Mouse (Mus musculus) limb, embryonic 13.5 days (tissue): Measurements from ENCODE around the gene Muc13. TPM values are rescaled to one million over a fixed set of nuclear protein-coding genes. Genes with fewer than 3 reads are reported as not detected.

Experiments used
- ATAC-seq: fragments of 200-750 bp; cut with Nextera tagmentation; 2 replicates; pipeline ENCODE4 v1.8.0; 2017; ENCODE audit warnings: low read depth, moderate number of reproducible peaks, moderate TSS enrichment; ENCODE audit not compliant: low FRiP score
- H3K27ac ChIP-seq: fragments of 300-500 bp; sonication (generic); 2 replicates; pipeline ENCODE4 v1.5.1; 2015; ENCODE audit warnings: inconsistent platforms, mild to moderate bottlenecking, moderate library complexity
- H3K27me3 ChIP-seq: fragments of 300-500 bp; sonication (generic); 2 replicates; pipeline ENCODE4 v1.6.1; 2015; ENCODE audit warnings: mild to moderate bottlenecking, inconsistent platforms
- H3K36me3 ChIP-seq: fragments of 300-500 bp; sonication (generic); 2 replicates; pipeline ENCODE4 v1.6.1; 2015; ENCODE audit warnings: inconsistent platforms, mild to moderate bottlenecking, moderate library complexity
- H3K4me1 ChIP-seq: fragments of 300-500 bp; sonication (generic); 2 replicates; pipeline ENCODE4 v1.6.1; 2015; ENCODE audit warnings: inconsistent platforms
- H3K4me2 ChIP-seq: fragments of 300-500 bp; sonication (generic); replicated peaks from 2 replicates; pipeline ENCODE4 v1.6.1; 2015; ENCODE audit warnings: inconsistent platforms, mild to moderate bottlenecking, moderate library complexity
- H3K4me3 ChIP-seq: fragments of 300-500 bp; sonication (generic); 2 replicates; pipeline ENCODE4 v1.5.1; 2015; ENCODE audit warnings: moderate library complexity, mild to moderate bottlenecking, inconsistent platforms
- H3K9ac ChIP-seq: fragments of 300-500 bp; sonication (generic); 2 replicates; pipeline ENCODE4 v1.6.1; 2015; ENCODE audit warnings: mild to moderate bottlenecking, inconsistent platforms
- H3K9me3 ChIP-seq: fragments of 300-500 bp; sonication (generic); 2 replicates; pipeline ENCODE4 v1.6.1; 2016; ENCODE audit warnings: inconsistent platforms
- whole genome bisulfite sequencing: fragments of 180-500 bp; shearing (Covaris S2); methylation state at CpG from one replicate; pipeline ENCODE4 v1.1.7; 2015; 5-methylcytosine and 5-hydroxymethylcytosine counted together
- polyA plus RNA-seq: library from polyadenylated mRNA; unstranded; fragments of >200 nt; fragmentation: Nextera tagmentation; extraction: Ambion mirVana; gene quantifications from 2 replicates; pipeline ENCODE4 v1.2.1, GENCODE M21; 2015

Gene Muc13
- polyA plus RNA-seq, 1 experiment from 2014 or later = 0.22 TPM

GRCm38 (mm10) chr16:33796756-33797155 lies 2.9 kb downstream of the Muc13 start:
- H3K36me3 ChIP-seq = no peaks in the 10 kb centered on the region
- no peak overlapping the region for H3K9ac ChIP-seq
- 85% methylated on average over 3 of the region's 3 CpGs for WGBS
- no peaks in the 10 kb centered on the region for H3K4me1 ChIP-seq
- H3K27me3 ChIP-seq = no peaks in the 10 kb centered on the region
- ATAC-seq = no peak
- no peaks in the 10 kb centered on the region for H3K9me3 ChIP-seq
- no peak overlapping the region for H3K27ac ChIP-seq
- no peak overlapping the region for H3K4me3 ChIP-seq
- H3K4me2 ChIP-seq = no peak overlapping the region

- Histone ChIP-seq H3K27ac (no peak overlapping the region), H3K4me2 (no peak overlapping the region), H3K4me1 (no peaks in the 10 kb centered on the region), H3K36me3 (no peaks in the 10 kb centered on the region), H3K9ac (no peak overlapping the region), H3K4me3 (no peak overlapping the region), H3K9me3 (no peaks in the 10 kb centered on the region), H3K27me3 (no peaks in the 10 kb centered on the region)
- no peak for ATAC-seq
- WGBS = 41% methylated on average over 5 of the region's 5 CpGs
Observed at GRCm38 (mm10) chr16:33797860-33798259, 4.0 kb downstream of the Muc13 start.

- no peaks in the 10 kb centered on the region for H3K9me3 ChIP-seq
- H3K4me3 ChIP-seq = no peak overlapping the region
- no peaks in the 10 kb centered on the region for H3K4me1 ChIP-seq
- no peaks in the 10 kb centered on the region for H3K36me3 ChIP-seq
- ATAC-seq = no peak
- 77% methylated on average over 3 of the region's 3 CpGs for WGBS
- no peak overlapping the region for H3K4me2 ChIP-seq
- H3K27me3 ChIP-seq = no peaks in the 10 kb centered on the region
- H3K27ac ChIP-seq = no peak overlapping the region
- no peak overlapping the region for H3K9ac ChIP-seq
Observed at GRCm38 (mm10) chr16:33810002-33810401, 16.2 kb downstream of the Muc13 start.

- Histone ChIP-seq H3K9ac (no peak overlapping the region), H3K4me2 (no peak overlapping the region), H3K4me3 (no peak overlapping the region), H3K27me3 (peaks cover 10% of the 10 kb centered on the region), H3K4me1 (peaks cover 6% of the 10 kb centered on the region; the same call in 1 of the 2 replicates), H3K27ac (no peak overlapping the region), H3K9me3 (no peaks in the 10 kb centered on the region), H3K36me3 (no peaks in the 10 kb centered on the region)
- WGBS = 88% methylated on average over 7 of the region's 7 CpGs
- no peak for ATAC-seq
Observed at GRCm38 (mm10) chr16:33818413-33819165, 24.8 kb downstream of the Muc13 start.

- H3K4me2 ChIP-seq = no peak overlapping the region
- H3K9me3 ChIP-seq = no peaks in the 10 kb centered on the region
- peaks cover 6% of the 10 kb centered on the region; the same call in 1 of the 2 replicates for H3K4me1 ChIP-seq
- 21% methylated on average over 17 of the region's 17 CpGs for WGBS
- no peak overlapping the region for H3K9ac ChIP-seq
- no peak overlapping the region for H3K4me3 ChIP-seq
- H3K27ac ChIP-seq = no peak overlapping the region
- no peak; the same call in 1 of the 2 replicates for ATAC-seq
- peaks cover 10% of the 10 kb centered on the region for H3K27me3 ChIP-seq
- no peaks in the 10 kb centered on the region for H3K36me3 ChIP-seq
Observed at GRCm38 (mm10) chr16:33820269-33821178, 26.7 kb downstream of the Muc13 start.

- H3K4me3 ChIP-seq = no peak overlapping the region
- 82% methylated on average over 6 of the region's 6 CpGs for WGBS
- H3K27me3 ChIP-seq = peaks cover 3% of the 10 kb centered on the region; the same call in 1 of the 2 replicates
- no peaks in the 10 kb centered on the region for H3K9me3 ChIP-seq
- ATAC-seq = no peak
- H3K27ac ChIP-seq = no peak overlapping the region
- no peak overlapping the region for H3K9ac ChIP-seq
- no peaks in the 10 kb centered on the region for H3K36me3 ChIP-seq
- no peak overlapping the region for H3K4me2 ChIP-seq
- H3K4me1 ChIP-seq = peaks cover 17% of the 10 kb centered on the region
Observed at GRCm38 (mm10) chr16:33824603-33825002, 30.8 kb downstream of the Muc13 start.

- Histone ChIP-seq H3K9me3 (no peaks in the 10 kb centered on the region), H3K27me3 (no peaks in the 10 kb centered on the region), H3K4me3 (no peak overlapping the region), H3K9ac (no peak overlapping the region), H3K36me3 (no peaks in the 10 kb centered on the region), H3K27ac (no peak overlapping the region), H3K4me1 (peaks cover 38% of the 10 kb centered on the region), H3K4me2 (no peak overlapping the region)
- ATAC-seq = no peak
- 92% methylated on average over 7 of the region's 7 CpGs for WGBS
Observed at GRCm38 (mm10) chr16:33828496-33828895, 34.7 kb downstream of the Muc13 start.

GRCm38 (mm10) chr16:33829301-33829831 lies 35.5 kb downstream of the Muc13 start, which contains the start of gene Itgb5:
Gene Itgb5, plus strand, starts transcription at chr16:33829665.
- Histone ChIP-seq H3K4me3 (peak within 1 kb of the TSS; percentile 85), H3K4me1 (peaks cover 47% of the 10 kb centered on the region), H3K27ac (peak within 1 kb of the TSS; percentile 85), H3K9me3 (no peaks in the 10 kb centered on the region), H3K4me2 (peak within 1 kb of the TSS; percentile 73), H3K36me3 (no peaks in the 10 kb centered on the region), H3K27me3 (no peaks in the 10 kb centered on the region), H3K9ac (peak within 1 kb of the TSS; percentile 92)
- WGBS = under 1% methylated on average over 41 of the region's 43 CpGs
- peak; percentile 84 for ATAC-seq

- H3K36me3 ChIP-seq = no peaks in the 10 kb centered on the region
- H3K4me1 ChIP-seq = peaks cover 53% of the 10 kb centered on the region
- under 1% methylated on average over 71 of the region's 76 CpGs for WGBS
- H3K4me3 ChIP-seq = peak overlapping the region; percentile 85
- no peaks in the 10 kb centered on the region for H3K9me3 ChIP-seq
- peak overlapping the region; percentile 92 for H3K9ac ChIP-seq
- peak overlapping the region; percentile 73 for H3K4me2 ChIP-seq
- peak; percentile 73 for ATAC-seq
- H3K27ac ChIP-seq = peak overlapping the region; percentile 85
- H3K27me3 ChIP-seq = no peaks in the 10 kb centered on the region
Observed at GRCm38 (mm10) chr16:33829842-33830511, 36.1 kb downstream of the Muc13 start.

GRCm38 (mm10) chr16:33830512-33831105 lies 36.8 kb downstream of the Muc13 start:
- WGBS = 2% methylated on average over 18 of the region's 18 CpGs
- peak overlapping the region; percentile 73 for H3K4me2 ChIP-seq
- peaks cover 56% of the 10 kb centered on the region for H3K4me1 ChIP-seq
- no peaks in the 10 kb centered on the region for H3K9me3 ChIP-seq
- peak overlapping the region; percentile 92 for H3K9ac ChIP-seq
- no peaks in the 10 kb centered on the region for H3K27me3 ChIP-seq
- no peak for ATAC-seq
- H3K4me3 ChIP-seq = peak overlapping the region; percentile 85
- no peaks in the 10 kb centered on the region for H3K36me3 ChIP-seq
- H3K27ac ChIP-seq = peak overlapping the region; percentile 85

- Histone ChIP-seq H3K27me3 (no peaks in the 10 kb centered on the region), H3K27ac (peak overlapping the region; percentile 88), H3K4me2 (peak overlapping the region; percentile 75), H3K4me1 (peaks cover 61% of the 10 kb centered on the region), H3K36me3 (no peaks in the 10 kb centered on the region), H3K4me3 (0 out of 2 replicates have a peak overlapping the region, but pooled peaks have one; percentile 38), H3K9me3 (no peaks in the 10 kb centered on the region), H3K9ac (no peak overlapping the region)
- no peak for ATAC-seq
- 51% methylated on average over 6 of the region's 6 CpGs for WGBS
Observed at GRCm38 (mm10) chr16:33832057-33832456, 38.2 kb downstream of the Muc13 start.
